Mouse (Mus musculus): ENCODE measurements around the gene Stk10.

The Stk10 gene

GRCm38 (mm10) chr11:32524122-32524920 lies 8.8 kb upstream of the Stk10 start:
- no peak for DNase-seq (ENCODE audit: low spot score in 2 of 2)

GRCm38 (mm10) chr11:32527006-32527405 lies 6.1 kb upstream of the Stk10 start:
- no peak for DNase-seq (ENCODE audit: low spot score in 2 of 2)

GRCm38 (mm10) chr11:32530151-32530550 lies 3.0 kb upstream of the Stk10 start:
- no peak for DNase-seq (ENCODE audit: low spot score in 2 of 2)

GRCm38 (mm10) chr11:32531871-32532764 lies 987 bp upstream of the Stk10 start, which contains the start of gene Efcab9:
Efcab9 (minus strand) TSS chr11:32532081.
- no peak for DNase-seq (ENCODE audit: low spot score in 2 of 2)

- peak; percentile 62 to 72 for DNase-seq (ENCODE audit: low spot score in 2 of 2)
Observed at GRCm38 (mm10) chr11:32533482-32534261, 567 bp downstream of the Stk10 start.

GRCm38 (mm10) chr11:32534453-32535075 lies 1.5 kb downstream of the Stk10 start:
- DNase-seq (ENCODE audit: low spot score in 2 of 2) = no peak

- DNase-seq (ENCODE audit: low spot score in 2 of 2) = no peak
Observed at GRCm38 (mm10) chr11:32535646-32536045, 2.5 kb downstream of the Stk10 start.

- DNase-seq (ENCODE audit: low spot score in 2 of 2) = no peak
Observed at GRCm38 (mm10) chr11:32536954-32537353, 3.8 kb downstream of the Stk10 start.

- DNase-seq (ENCODE audit: low spot score in 2 of 2) = no peak
Observed at GRCm38 (mm10) chr11:32538435-32538834, 5.3 kb downstream of the Stk10 start.

- no peak for DNase-seq (ENCODE audit: low spot score in 2 of 2)
Observed at GRCm38 (mm10) chr11:32538846-32539245, 5.7 kb downstream of the Stk10 start.

GRCm38 (mm10) chr11:32539717-32540116 lies 6.6 kb downstream of the Stk10 start:
- DNase-seq (ENCODE audit: low spot score in 2 of 2) = no peak

GRCm38 (mm10) chr11:32540463-32540862 lies 7.4 kb downstream of the Stk10 start:
- DNase-seq (ENCODE audit: low spot score in 2 of 2) = no peak

- DNase-seq (ENCODE audit: low spot score in 2 of 2) = no peak
Observed at GRCm38 (mm10) chr11:32542181-32542580, 9.1 kb downstream of the Stk10 start.

- DNase-seq (ENCODE audit: low spot score in 2 of 2) = peak; percentile 85 to 86
Observed at GRCm38 (mm10) chr11:32542687-32543411, 9.7 kb downstream of the Stk10 start.

GRCm38 (mm10) chr11:32544041-32544440 lies 10.9 kb downstream of the Stk10 start:
- no peak for DNase-seq (ENCODE audit: low spot score in 2 of 2)

GRCm38 (mm10) chr11:32544497-32544896 lies 11.4 kb downstream of the Stk10 start:
- DNase-seq (ENCODE audit: low spot score in 2 of 2) = no peak

GRCm38 (mm10) chr11:32545605-32546004 lies 12.5 kb downstream of the Stk10 start:
- DNase-seq (ENCODE audit: low spot score in 2 of 2) = no peak

- DNase-seq (ENCODE audit: low spot score in 2 of 2) = no peak
Observed at GRCm38 (mm10) chr11:32546483-32546882, 13.4 kb downstream of the Stk10 start.

- no peak for DNase-seq (ENCODE audit: low spot score in 2 of 2)
Observed at GRCm38 (mm10) chr11:32547391-32547947, 14.4 kb downstream of the Stk10 start.

GRCm38 (mm10) chr11:32548240-32548639 lies 15.1 kb downstream of the Stk10 start:
- no peak for DNase-seq (ENCODE audit: low spot score in 2 of 2)
